Comparison of ENCODE assay signal across 26 mouse cellular contexts in genomic region chr6:7741721-7742120, GRCm38 (mm10). TPM values are rescaled to one million over a fixed set of nuclear protein-coding genes. Genes with fewer than 3 reads are reported as not detected.
DNase-seq lines count a peak whose midpoint lies in the region; ATAC-seq lines count a peak whose summit lies in the region.
"Had no signal": no experiment of that assay in that cellular context is flagged by ENCODE, and none has a peak within 500 bp of the region (broad histone marks: within the 10 kb centered on the region; RNA-seq: fewer than 3 reads in every experiment).

No protein-coding gene starts in this region.

- DNase-seq in adrenal gland, adult (ENCODE audit: inconsistent age in 2 of 2, low spot score in 1 of 2): peak; percentile 17 to 52
- DNase-seq in adrenal gland, postnatal 25 days: no peak
- peak; percentile 49 for DNase-seq in embryonic facial prominence, embryonic 14.5 days (ENCODE audit: low spot score)
- DNase-seq in embryonic facial prominence, embryonic 10.5 days (ENCODE audit: low spot score): no peak
- DNase-seq in midbrain, embryonic 14.5 days: peak; percentile 8
- DNase-seq: cerebellum, adult 8-10 months; forebrain, postnatal 0 days; kidney, adult 18-20 months; kidney, postnatal 4 days; right cerebral cortex, adult 18-20 months; spleen, adult 18-20 months; thymus, postnatal 14 days had no signal

- H3K36me3 ChIP-seq in embryonic facial prominence, embryonic 14.5 days (ENCODE audit: control insufficient read depth, insufficient read depth, low read length): no peaks in the 10 kb centered on the region
- H3K36me3 ChIP-seq in embryonic facial prominence, embryonic 10.5 days (replicated peaks): no peaks in the 10 kb centered on the region
- H3K36me3 ChIP-seq in midbrain, embryonic 14.5 days (ENCODE audit: control insufficient read depth, insufficient read depth, low read length): no peaks in the 10 kb centered on the region
- H3K36me3 ChIP-seq in midbrain, embryonic 13.5 days: no peaks in the 10 kb centered on the region
- no peaks in the 10 kb centered on the region for H3K36me3 ChIP-seq in kidney, embryonic 15.5 days
- H3K36me3 ChIP-seq: embryonic facial prominence, embryonic 15.5 days; forebrain, embryonic 12.5 days; heart, embryonic 10.5 days; heart, embryonic 15.5 days; limb, embryonic 13.5 days; midbrain, embryonic 15.5 days; neural tube, embryonic 15.5 days had no signal

- no peaks in the 10 kb centered on the region for H3K27me3 ChIP-seq in embryonic facial prominence, embryonic 14.5 days (replicated peaks; ENCODE audit: control insufficient read depth, insufficient read depth, low read length)
- H3K27me3 ChIP-seq in embryonic facial prominence, embryonic 10.5 days (replicated peaks; ENCODE audit: low read depth, poor library complexity, severe bottlenecking): no peaks in the 10 kb centered on the region
- H3K27me3 ChIP-seq in midbrain, embryonic 14.5 days (ENCODE audit: control insufficient read depth, insufficient read depth, low read length): no peaks in the 10 kb centered on the region
- no peaks in the 10 kb centered on the region for H3K27me3 ChIP-seq in midbrain, embryonic 13.5 days
- no peaks in the 10 kb centered on the region for H3K27me3 ChIP-seq in kidney, embryonic 15.5 days
- H3K27me3 ChIP-seq: CH12.LX; embryonic facial prominence, embryonic 15.5 days; forebrain, embryonic 12.5 days; heart, embryonic 15.5 days; limb, embryonic 13.5 days; midbrain, embryonic 15.5 days; neural tube, embryonic 15.5 days had no signal

- no peak overlapping the region for H3K9ac ChIP-seq in embryonic facial prominence, embryonic 14.5 days (ENCODE audit: low read depth, low read length)
- no peak overlapping the region for H3K9ac ChIP-seq in midbrain, embryonic 14.5 days (replicated peaks; ENCODE audit: low read length)
- H3K9ac ChIP-seq in midbrain, embryonic 13.5 days (replicated peaks): no peak overlapping the region
- no peak overlapping the region for H3K9ac ChIP-seq in kidney, embryonic 15.5 days
- H3K9ac ChIP-seq: embryonic facial prominence, embryonic 15.5 days; forebrain, embryonic 12.5 days; forebrain, postnatal 0 days; heart, embryonic 15.5 days; limb, embryonic 13.5 days; midbrain, embryonic 15.5 days; neural tube, embryonic 15.5 days had no signal

- H3K4me3 ChIP-seq in embryonic facial prominence, embryonic 14.5 days (ENCODE audit: low read depth, low read length): no peak overlapping the region
- no peak overlapping the region for H3K4me3 ChIP-seq in embryonic facial prominence, embryonic 10.5 days
- H3K4me3 ChIP-seq in midbrain, embryonic 14.5 days (replicated peaks; ENCODE audit: low read depth, low read length): no peak overlapping the region
- no peak overlapping the region for H3K4me3 ChIP-seq in midbrain, embryonic 13.5 days (replicated peaks)
- H3K4me3 ChIP-seq in kidney, embryonic 15.5 days (replicated peaks): no peak overlapping the region
- H3K4me3 ChIP-seq: embryonic facial prominence, embryonic 15.5 days; forebrain, embryonic 12.5 days; heart, embryonic 10.5 days; heart, embryonic 15.5 days; limb, embryonic 13.5 days; midbrain, embryonic 15.5 days; neural tube, embryonic 15.5 days had no signal

- no peaks in the 10 kb centered on the region for H3K9me3 ChIP-seq in embryonic facial prominence, embryonic 14.5 days (ENCODE audit: control insufficient read depth, low read length)
- H3K9me3 ChIP-seq in embryonic facial prominence, embryonic 10.5 days: no peaks in the 10 kb centered on the region
- no peaks in the 10 kb centered on the region for H3K9me3 ChIP-seq in midbrain, embryonic 14.5 days (ENCODE audit: control insufficient read depth, low read length)
- no peaks in the 10 kb centered on the region for H3K9me3 ChIP-seq in midbrain, embryonic 13.5 days
- no peaks in the 10 kb centered on the region for H3K9me3 ChIP-seq in kidney, embryonic 15.5 days (replicated peaks)
- H3K9me3 ChIP-seq: embryonic facial prominence, embryonic 15.5 days; forebrain, embryonic 12.5 days; heart, embryonic 10.5 days; heart, embryonic 15.5 days; limb, embryonic 13.5 days; midbrain, embryonic 15.5 days; neural tube, embryonic 15.5 days had no signal

- no peak overlapping the region for H3K27ac ChIP-seq in embryonic facial prominence, embryonic 14.5 days (replicated peaks; ENCODE audit: low read depth, low read length)
- H3K27ac ChIP-seq in embryonic facial prominence, embryonic 10.5 days (replicated peaks): no peak overlapping the region
- H3K27ac ChIP-seq in midbrain, embryonic 14.5 days (replicated peaks; ENCODE audit: low read depth, low read length): no peak overlapping the region
- no peak overlapping the region for H3K27ac ChIP-seq in midbrain, embryonic 13.5 days
- H3K27ac ChIP-seq in kidney, embryonic 15.5 days: no peak overlapping the region
- H3K27ac ChIP-seq: embryonic facial prominence, embryonic 15.5 days; forebrain, embryonic 12.5 days; heart, embryonic 10.5 days; heart, embryonic 15.5 days; kidney, postnatal 0 days; limb, embryonic 13.5 days; macrophage; midbrain, embryonic 15.5 days; neural tube, embryonic 15.5 days had no signal

- ATAC-seq in embryonic facial prominence, embryonic 14.5 days (ENCODE audit: low read depth): peak; percentile 47; the same call in 1 of the 2 replicates
- no peak for ATAC-seq in midbrain, embryonic 14.5 days (ENCODE audit: low FRiP score, low TSS enrichment)
- no peak for ATAC-seq in midbrain, embryonic 13.5 days
- ATAC-seq in kidney, embryonic 15.5 days (replicated peaks; ENCODE audit: low FRiP score): no peak
- ATAC-seq: forebrain, postnatal 0 days; hindbrain, embryonic 16.5 days; midbrain, embryonic 15.5 days had no signal

- 63% methylated on average over 3 of the region's 3 CpGs for WGBS in embryonic facial prominence, embryonic 14.5 days
- 92% methylated on average over 3 of the region's 3 CpGs for WGBS in embryonic facial prominence, embryonic 10.5 days
- WGBS in midbrain, embryonic 14.5 days: 80% methylated on average over 3 of the region's 3 CpGs
- 85% methylated on average over 3 of the region's 3 CpGs for WGBS in midbrain, embryonic 13.5 days
- WGBS in kidney, embryonic 15.5 days: 69% methylated on average over 3 of the region's 3 CpGs

- H3K4me2 ChIP-seq in embryonic facial prominence, embryonic 14.5 days (ENCODE audit: low read depth, low read length): no peak overlapping the region
- H3K4me2 ChIP-seq in midbrain, embryonic 14.5 days (ENCODE audit: low read length): no peak overlapping the region
- no peak overlapping the region for H3K4me2 ChIP-seq in midbrain, embryonic 13.5 days (replicated peaks)
- H3K4me2 ChIP-seq in kidney, embryonic 15.5 days: no peak overlapping the region
- H3K4me2 ChIP-seq: embryonic facial prominence, embryonic 15.5 days; forebrain, embryonic 12.5 days; heart, embryonic 15.5 days; limb, embryonic 13.5 days; liver, embryonic 11.5 days; midbrain, embryonic 15.5 days; neural tube, embryonic 15.5 days had no signal

- H3K4me1 ChIP-seq in embryonic facial prominence, embryonic 14.5 days (ENCODE audit: control insufficient read depth, insufficient read depth, low read length): 0 out of 2 replicates have a peak, but pooled peaks cover 2% of the 10 kb centered on the region
- no peaks in the 10 kb centered on the region for H3K4me1 ChIP-seq in embryonic facial prominence, embryonic 10.5 days
- H3K4me1 ChIP-seq in midbrain, embryonic 14.5 days (ENCODE audit: control insufficient read depth, insufficient read depth, low read length): no peaks in the 10 kb centered on the region
- H3K4me1 ChIP-seq in midbrain, embryonic 13.5 days (replicated peaks): no peaks in the 10 kb centered on the region
- no peaks in the 10 kb centered on the region for H3K4me1 ChIP-seq in kidney, embryonic 15.5 days
- H3K4me1 ChIP-seq: embryonic facial prominence, embryonic 15.5 days; forebrain, embryonic 12.5 days; heart, embryonic 10.5 days; midbrain, embryonic 15.5 days; neural tube, embryonic 15.5 days had no signal

RNA-seq across cellular contexts. Expression of gene Asns, which starts 48.7 kb away (rescaled TPM):
- 56.9 and 94.2 TPM in 2 replicates for total RNA-seq in adrenal gland, postnatal 25 days (2021)
- 67.7 and 67.8 TPM in 2 replicates for polyA plus RNA-seq in embryonic facial prominence, embryonic 14.5 days (2014; fragmentation: Nextera tagmentation; extraction: Ambion mirVana)
- polyA plus RNA-seq in embryonic facial prominence, embryonic 10.5 days (2016; fragmentation: Nextera tagmentation; extraction: Ambion mirVana): 83.0 and 90.5 TPM in 2 replicates
- polyA plus RNA-seq in midbrain, embryonic 14.5 days (2014; fragmentation: Nextera tagmentation; extraction: Ambion mirVana): 77.9 and 92.0 TPM in 2 replicates
- 42.6 and 47.8 TPM in 2 replicates for polyA plus RNA-seq in midbrain, embryonic 13.5 days (2015; fragmentation: Nextera tagmentation; extraction: Ambion mirVana)
- polyA plus RNA-seq in kidney, embryonic 15.5 days (2015; fragmentation: Nextera tagmentation; extraction: Ambion mirVana): 32.8 and 38.1 TPM in 2 replicates
- total RNA-seq: CH12.LX had no signal

Comparison
In these comparisons a context has a peak if more than half of its experiments do, and no peak if none do; other contexts are left out.
1. DNase-seq: peak in adrenal gland, adult (2 of 2), embryonic facial prominence, embryonic 14.5 days (single experiment) and midbrain, embryonic 14.5 days (single experiment); none in adrenal gland, postnatal 25 days (single experiment) and embryonic facial prominence, embryonic 10.5 days (single experiment).